Mouse (Mus musculus) cerebellum, adult 11 months (tissue): Measurements from ENCODE around the gene Bgn.

Experiments
- DNase-seq: peaks from one replicate; pipeline ENCODE4 v3.0.0; 2022

Bgn gene

GRCm38 (mm10) chrX:73483484-73483810, at the start of gene Bgn:
Gene Bgn (plus strand): TSS chrX:73483602.
- DNase-seq: no peak

DNA sequence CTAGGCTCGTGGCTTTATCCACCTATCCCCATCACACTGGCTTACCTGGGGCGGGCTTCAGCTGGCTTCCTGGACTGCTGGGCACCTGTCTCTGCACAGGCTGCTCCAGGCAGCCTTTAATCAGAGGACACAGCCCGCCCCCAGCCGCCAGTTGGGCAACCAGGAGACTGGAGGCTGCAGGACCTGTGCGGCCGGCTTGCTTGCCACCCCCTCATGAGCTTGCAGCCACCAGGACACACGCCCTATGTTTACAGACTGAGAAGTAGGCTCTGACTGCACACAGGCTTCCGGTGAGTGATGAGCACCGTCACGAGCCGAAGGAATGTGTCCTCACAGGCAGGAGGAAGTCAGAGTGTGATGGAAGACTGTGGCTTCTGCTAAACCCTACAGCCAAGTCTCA, 48.1 kb upstream of the Bgn start, which contains the start of gene Trex2:
TSS of gene Trex2 (minus strand) at position 93 of the 400 bp plus-strand sequence.
- no peak for DNase-seq

DNA sequence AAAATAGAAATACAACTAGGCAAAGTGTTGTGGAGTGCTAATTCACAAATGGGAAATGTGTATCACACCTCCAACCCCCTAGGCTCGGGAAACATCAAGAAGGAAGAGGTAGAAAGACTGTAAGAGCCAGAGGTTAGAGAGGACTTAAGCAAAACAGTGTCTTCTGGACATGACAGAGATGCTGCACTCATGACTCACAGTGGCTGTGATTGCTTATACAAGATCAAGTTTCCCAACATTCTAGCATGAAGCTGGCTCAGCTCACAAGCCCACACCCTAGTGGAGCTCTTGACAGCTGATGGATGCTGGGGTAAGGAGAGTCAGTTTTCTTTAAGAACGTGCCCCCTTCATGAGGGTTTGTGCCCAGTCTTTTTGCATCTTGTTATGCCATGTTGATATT, 42.0 kb upstream of the Bgn start:
- DNase-seq: no peak

DNA sequence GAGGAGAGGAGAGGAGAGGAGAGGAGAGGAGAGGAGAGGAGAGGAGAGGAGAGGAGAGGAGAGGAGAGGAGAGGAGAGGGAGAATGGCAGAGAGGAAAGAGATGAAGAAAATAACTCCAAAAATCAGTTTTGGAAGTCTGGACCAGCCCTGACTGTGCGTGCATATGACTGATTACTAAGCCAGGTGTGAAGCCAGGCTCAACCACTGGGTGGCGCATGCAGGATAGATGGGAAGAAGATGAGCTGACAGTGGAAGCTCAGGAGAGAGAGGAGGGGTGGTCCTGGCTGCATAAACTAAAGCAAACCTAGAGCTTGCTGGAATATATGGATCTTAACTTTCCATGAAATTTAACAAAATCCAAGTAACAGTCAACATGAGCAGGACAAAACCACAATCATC, 31.5 kb upstream of the Bgn start:
- DNase-seq: peak; percentile 53

- peak; percentile 82 for DNase-seq
These were observed 24.5 kb upstream of the Bgn start, which contains the start of gene Haus7 for GRCm38 (mm10) chrX:73458877-73459392. Gene Haus7 (minus strand): TSS chrX:73459044.

DNA sequence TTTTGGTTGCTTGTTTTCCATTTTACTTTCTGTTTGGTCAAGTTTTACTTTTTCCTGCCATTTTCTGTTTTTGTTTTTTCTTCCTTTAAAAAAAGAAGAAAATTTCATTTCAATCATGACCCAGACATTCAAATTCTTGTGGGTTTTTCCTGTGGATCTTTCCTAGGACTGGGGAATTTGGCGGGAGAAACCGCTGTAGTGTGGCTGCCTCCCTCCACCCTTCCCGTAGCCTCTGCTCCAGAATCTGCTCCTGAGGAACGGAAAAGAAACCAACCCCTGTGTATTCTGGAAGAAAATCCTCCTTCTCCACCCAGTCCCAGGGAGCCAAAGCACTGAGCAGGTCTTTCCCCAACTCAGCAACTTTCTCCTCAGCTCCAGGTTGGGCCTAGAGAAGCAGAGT, 22.6 kb upstream of the Bgn start:
- no peak for DNase-seq

DNA sequence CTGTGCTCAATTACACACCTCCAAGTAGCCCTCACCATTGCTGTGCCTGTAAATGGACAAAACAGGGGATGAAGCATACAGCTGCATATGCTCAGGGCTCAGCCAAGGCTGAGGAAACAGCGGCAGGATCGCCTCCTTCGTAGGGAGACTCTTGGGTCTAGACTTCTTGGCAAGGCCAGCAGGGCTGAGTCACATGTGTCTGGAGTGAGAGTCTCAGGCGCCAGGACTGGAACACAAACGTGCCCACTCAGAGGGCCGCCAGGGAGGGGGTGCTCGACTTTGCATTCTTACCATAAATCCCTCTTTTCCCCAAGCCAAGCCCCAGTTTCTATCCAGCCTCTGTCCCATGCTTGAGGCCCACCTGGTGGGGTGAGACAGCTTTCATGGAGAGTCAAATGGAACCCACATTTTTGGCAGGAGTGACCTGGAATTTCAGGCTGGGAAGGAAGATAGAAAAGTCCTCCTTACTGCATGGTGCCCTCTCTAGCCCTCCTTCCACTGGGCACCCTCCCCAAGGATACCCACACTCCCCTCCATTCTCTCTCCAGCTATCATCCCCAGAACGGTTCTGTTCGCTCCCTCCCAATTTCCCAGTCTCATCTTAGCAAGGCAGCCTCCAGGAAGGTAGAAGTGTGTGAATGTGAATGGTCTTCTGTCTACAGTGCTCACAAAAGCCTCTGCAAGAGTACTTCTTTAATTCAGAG, 17.8 kb upstream of the Bgn start:
- no peak for DNase-seq

GRCm38 (mm10) chrX:73467446-73468241, 15.8 kb upstream of the Bgn start:
- no peak for DNase-seq

DNA sequence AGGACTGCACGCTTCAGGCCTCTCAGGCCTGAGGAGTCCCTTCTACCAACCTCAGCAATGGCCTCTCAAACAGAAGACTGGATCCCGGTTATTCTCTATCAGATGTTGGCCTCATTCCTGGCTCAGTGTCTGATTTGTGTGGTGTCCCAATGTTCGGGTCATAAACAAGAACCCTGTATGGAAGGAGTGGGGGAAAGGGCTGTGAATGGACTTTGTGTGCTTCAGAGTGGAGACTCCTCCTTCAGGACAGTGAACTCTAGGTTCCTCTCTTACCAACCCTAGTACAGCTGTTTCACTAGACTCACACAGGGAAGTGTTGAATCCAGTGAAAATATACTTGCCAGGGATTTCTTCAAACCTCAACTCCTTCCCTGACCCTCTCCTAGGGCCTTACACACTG, 15.1 kb upstream of the Bgn start:
- no peak for DNase-seq

GRCm38 (mm10) chrX:73468752-73469151, 14.7 kb upstream of the Bgn start:
- no peak for DNase-seq

- DNase-seq: no peak
These were observed 11.6 kb upstream of the Bgn start for GRCm38 (mm10) chrX:73471764-73472163.

- DNase-seq: no peak
These were observed 8.8 kb upstream of the Bgn start for GRCm38 (mm10) chrX:73474340-73475165.

DNA sequence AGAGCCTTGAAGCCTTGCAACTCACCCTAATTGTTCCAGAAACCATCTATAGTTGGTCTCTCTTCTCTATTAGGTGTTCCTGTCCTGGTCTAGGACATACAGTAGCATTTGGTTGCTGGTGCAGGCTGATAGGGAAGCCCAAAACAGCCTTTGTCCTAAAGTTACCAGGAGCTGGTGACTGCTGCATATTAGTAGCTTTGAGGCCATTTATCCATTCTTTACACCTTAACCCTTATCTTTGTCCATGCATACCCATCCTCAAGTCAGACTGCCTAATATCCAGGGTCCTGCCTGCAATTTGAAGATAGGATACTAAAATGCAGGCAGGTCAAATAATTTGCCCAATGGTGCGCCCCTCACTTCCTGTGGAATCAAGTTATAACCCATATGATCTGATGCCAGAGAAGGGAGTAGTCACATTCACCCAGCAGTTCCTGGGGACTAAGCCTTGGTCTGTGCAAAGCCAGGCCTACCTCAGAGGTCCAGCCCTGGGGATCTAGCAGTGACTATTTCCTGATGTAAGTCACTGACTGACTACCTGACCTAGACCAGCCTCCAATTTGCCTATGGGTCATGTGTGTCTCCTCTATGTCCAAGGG, 7.6 kb upstream of the Bgn start:
- no peak for DNase-seq

GRCm38 (mm10) chrX:73476621-73477020, 6.8 kb upstream of the Bgn start:
- no peak for DNase-seq

DNA sequence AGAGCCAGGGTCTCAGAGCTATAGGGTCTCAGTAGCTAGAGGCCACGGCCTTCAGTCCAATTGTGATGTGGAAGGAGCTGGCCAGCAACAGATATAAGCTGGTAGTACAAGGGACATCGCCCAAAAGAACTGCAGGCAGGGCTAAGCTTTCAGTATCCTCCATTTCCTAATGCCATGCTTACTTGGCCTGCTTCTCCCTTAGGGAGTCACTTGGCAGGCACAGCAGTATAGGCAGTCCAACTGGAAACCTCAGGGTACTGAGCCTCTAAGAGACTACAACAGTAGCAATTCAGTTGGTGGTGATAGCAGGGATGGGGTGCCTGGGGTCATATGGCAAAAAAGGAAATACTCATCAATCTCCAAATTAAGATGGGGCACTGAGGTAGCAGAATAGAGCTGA, 5.9 kb upstream of the Bgn start:
- no peak for DNase-seq

DNA sequence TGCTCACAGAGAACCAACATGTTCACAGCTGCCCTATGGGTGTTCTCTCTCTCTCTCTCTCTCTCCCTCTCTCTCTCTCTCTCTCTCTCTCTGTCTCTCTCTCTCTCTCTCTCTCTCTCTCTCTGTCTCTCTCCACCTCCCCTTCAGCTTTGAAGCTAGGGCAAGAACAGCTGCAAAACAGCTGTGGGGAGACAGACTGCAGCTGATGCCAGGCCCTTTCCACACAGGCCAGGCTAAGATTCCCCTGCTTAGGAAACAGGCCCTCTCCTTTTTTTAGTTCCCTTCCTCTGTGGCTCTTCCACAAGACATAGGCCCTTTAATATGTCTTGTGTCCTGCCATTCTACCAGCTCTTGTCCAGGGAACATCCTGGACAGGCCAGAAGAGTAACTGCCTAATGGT, 3.7 kb upstream of the Bgn start:
- DNase-seq: no peak

DNA sequence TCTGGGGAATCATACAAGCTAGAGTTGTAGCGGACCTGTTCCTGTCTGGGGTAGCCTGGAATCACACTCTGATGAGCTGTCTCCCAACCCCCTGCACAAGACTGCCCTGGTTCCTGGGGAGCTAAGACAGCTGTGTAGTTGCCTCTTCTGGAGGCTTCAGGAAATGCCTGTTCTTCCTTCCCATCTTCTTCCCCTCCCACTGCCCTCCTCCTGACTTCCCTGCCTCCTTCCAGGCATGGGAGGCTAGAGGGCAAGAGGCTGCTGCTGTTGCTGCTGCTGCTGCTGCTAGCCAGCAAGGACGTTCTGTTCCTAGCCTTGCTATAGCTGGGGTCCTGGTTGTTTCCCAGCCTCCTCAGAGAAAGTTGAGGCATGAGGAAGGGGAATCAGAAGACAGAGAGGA, 3.1 kb upstream of the Bgn start:
- DNase-seq: no peak

DNA sequence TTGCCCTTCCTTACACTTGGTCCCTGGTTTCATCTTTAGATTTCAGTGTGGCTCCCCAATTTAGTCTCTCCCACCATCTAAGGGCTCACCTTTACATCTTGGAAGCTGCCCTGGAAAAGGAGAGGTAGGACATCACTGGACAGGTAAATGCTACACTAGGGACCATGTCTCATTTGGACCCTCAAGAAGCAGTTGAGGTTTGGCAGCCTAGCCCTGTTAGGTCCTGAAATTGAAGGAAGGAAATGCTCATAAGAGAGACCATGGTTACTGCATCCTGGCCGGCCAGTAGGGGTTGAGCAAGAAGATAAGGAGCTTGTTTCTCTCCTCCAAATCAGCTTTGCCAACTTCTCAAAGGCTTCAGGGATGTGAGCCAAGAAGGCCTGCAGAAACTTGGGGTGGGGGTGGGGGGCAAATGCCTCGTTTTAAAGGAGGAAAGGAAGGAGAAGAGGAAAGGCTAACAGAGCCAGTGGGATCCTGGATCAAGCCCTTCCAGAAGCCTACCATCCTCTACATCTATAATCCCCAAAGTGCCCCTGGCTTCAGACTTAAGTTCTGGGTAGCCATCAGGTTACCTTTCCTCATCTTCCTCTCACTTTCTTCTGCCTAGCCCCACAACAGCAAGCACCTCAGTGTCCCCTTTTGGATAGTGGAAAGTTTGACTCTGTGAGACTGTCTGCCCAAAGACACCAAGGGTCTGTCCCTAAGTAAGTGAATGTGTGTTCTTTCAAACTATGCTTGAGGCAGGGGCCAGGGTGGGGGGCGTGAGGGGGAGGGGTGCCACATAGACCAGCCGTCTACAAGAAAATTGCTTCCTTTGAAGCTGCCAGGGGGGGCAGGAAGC, 539 bp upstream of the Bgn start:
- DNase-seq: no peak

DNA sequence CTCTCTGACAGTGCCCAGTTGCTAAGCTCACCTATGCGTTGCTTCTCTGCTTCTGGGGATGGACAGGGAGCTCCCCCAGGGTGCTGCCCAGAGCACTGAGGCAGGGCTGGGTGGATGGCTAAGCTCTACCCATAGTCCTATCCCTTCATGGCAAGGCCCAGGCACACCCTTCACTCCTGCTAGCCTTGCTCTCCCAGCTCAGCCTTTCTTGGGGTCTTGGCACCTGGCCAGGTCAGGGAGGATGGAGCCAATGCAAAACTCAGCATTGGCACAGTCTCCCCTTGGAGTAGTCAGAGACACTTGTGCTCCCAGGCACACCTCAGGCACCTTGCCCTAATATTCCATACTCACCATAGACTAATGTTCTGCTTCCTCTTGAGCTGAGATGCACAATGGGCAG, 674 bp downstream of the Bgn start:
- no peak for DNase-seq

DNA sequence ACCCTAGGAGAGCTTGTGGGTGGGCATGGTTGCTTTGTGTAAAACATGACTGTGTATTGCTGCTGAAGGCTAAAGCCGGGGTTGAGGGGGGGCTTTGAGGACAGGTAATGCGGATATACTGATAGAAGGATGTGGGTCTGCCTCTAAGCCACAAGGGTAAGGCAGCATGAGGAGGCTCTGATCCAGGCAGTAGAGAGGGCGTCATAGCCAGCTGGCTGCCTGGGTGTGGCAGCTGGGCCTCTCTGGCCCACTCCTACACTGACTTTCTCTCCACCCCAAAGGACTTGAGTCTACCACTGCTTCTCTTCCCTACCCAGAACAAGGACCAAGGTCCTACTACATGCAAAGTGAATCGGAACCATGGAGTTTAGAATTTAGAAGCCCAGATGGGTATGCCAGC, 1.5 kb downstream of the Bgn start:
- DNase-seq: no peak

- DNase-seq: no peak
These were observed 3.5 kb downstream of the Bgn start for GRCm38 (mm10) chrX:73486920-73487319.

DNA sequence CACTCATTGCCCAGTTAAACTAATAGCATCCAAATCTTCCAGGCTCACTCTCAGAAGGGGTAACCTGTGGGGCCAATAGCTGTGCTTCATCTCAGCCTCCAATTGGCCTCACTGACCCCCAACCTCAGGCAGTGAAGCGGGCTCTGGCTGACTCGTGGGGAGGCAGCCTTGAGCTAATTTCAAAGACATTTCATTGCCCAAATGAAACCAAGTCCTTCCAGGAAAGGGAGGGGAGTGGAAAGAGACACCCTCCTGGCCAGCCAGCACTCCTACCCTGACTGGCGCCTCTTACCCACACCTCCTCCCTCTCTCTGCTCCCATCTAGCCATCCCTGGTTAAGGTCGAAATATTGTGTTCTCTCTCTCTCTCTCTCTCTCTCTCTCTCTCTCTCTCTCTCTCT, 6.8 kb downstream of the Bgn start:
- no peak for DNase-seq
